Mouse (Mus musculus): ENCODE results near the gene Dlx4. TPM values are rescaled to one million over a fixed set of nuclear protein-coding genes. Genes with fewer than 3 reads are reported as not detected.

Dlx4 gene
- polyA plus RNA-seq, 1 experiment from 2014 or later = not detected

DNA sequence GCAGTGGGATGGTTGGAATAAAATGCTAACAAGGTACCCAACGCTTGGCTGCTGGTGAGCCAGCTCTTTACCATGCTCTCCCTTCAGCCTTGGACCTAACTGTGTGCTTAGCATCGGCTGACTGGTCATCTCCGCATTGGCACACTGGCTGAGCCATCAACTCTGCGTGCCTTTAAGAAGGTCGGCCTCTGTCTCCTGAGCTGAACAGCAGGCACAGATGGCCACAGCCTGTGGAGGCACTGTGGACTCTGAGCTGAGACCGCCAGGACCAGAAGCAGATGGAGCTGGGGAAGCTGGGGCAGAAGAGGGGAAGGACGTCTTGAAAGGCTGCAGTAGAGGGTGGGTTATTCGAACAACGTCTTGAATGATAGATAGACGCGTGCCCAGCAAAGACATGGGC lies 17.7 kb downstream of the Dlx4 start:
- Histone ChIP-seq H3K4me2 (no peak overlapping the region), H3K9me3 (ENCODE audit: control insufficient read depth, low read length) (no peaks in the 10 kb centered on the region), H3K27me3 (ENCODE audit: control insufficient read depth, insufficient read depth, low read length) (peaks cover 30% of the 10 kb centered on the region), H3K9ac (ENCODE audit: low read length) (no peak overlapping the region), H3K36me3 (ENCODE audit: control insufficient read depth, insufficient read depth, low read length) (no peaks in the 10 kb centered on the region), H3K4me3 (ENCODE audit: low read depth, low read length) (no peak overlapping the region), H3K27ac (ENCODE audit: low read depth, low read length) (no peak overlapping the region), H3K4me1 (ENCODE audit: control insufficient read depth, insufficient read depth, low read length) (peaks cover 8% of the 10 kb centered on the region; the same call in 1 of the 2 replicates)
- 75% methylated on average over 11 of the region's 11 CpGs for WGBS
- ATAC-seq (ENCODE audit: low FRiP score) (no peak), DNase-seq (ENCODE audit: low spot score, missing footprints) (peak; percentile 82)

DNA sequence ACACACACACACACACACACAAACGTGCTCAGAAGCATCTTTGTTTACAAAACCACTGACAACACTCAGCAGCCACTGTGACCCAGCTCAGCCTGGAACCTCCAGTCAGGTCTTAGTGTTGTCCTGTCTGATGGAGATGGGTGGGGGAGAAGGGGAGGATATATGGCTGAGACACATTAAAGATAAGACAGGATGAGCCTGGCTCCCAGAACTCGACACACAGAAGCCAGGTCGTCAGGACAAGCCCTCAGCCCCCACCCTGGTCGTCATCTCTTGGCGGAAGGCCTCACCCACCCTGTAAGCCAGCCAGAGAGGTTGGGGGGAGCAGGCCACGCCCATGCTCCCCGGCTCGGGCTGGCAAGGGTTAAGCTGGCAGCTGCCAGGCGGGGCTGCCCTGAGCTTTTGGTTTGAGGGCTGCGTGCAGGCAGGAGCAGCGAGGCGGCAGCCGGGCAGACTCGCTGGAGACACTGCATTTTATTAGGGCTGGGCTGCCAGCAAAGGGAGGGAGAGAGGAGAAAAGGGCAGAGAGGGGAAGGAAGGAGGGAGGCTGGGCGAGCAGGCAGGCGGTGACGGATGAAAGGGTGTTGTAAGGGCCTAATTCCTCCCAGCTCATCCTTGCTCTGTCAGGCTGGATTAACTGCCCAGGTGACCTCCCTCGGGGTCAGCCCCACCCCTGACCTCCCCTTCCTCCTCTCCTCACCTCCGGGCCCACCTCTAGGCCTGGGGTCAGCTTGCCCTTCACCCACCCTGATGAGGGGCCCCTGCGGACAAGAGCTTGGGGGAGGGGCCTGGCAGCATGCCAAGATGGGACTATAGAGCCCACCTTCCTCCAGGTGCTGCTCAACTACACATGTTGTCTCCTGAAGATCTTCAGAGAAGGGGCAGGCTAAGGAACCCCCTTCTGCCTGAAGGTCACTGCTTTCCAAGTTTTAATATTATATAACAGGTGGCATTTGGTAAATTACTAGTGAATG lies 19.5 kb downstream of the Dlx4 start:
- 1% methylated on average over 17 of the region's 20 CpGs for WGBS
- H3K27ac ChIP-seq (ENCODE audit: low read depth, low read length) = no peak overlapping the region

DNA sequence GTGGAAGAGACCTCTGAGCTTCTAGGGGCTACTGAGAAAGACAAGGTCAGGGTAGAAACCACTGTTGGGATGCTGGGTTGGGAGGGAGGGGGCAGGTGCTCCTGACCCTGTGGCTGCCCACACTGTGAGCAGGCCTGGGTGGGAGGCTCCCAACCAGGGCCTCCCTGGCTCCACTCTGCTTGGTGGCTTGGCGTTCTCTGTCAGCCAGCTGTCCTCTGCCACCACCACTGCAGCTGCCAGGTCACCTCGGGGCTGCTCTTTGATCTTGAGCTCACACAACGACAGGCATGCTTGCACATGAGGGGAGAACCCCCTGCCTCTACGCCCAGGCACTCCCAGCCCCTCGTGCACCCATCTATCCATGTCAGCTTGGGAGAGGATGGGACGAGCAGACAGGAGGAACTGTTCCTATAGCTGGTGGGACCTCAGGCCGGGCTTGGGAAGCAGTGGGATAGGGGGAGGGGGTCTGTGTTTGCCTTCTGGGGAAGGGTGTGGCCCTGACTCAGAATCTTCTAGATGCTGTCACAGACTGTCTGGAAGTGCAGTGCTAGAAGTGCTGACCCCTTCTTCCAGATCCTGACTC lies 20.6 kb downstream of the Dlx4 start:
- Histone ChIP-seq H3K27me3 (ENCODE audit: control insufficient read depth, insufficient read depth, low read length) (peaks cover 59% of the 10 kb centered on the region), H3K4me1 (ENCODE audit: control insufficient read depth, insufficient read depth, low read length) (peaks cover 11% of the 10 kb centered on the region)
- WGBS = 25% methylated on average over 7 of the region's 7 CpGs

More for the DNA sequence above, 19.5 kb downstream of the Dlx4 start:
- peak overlapping the region; percentile 16; the same call in 1 of the 2 replicates for H3K9ac ChIP-seq (ENCODE audit: low read length)
- DNase-seq (ENCODE audit: low spot score, missing footprints) (peak; percentile 92), ATAC-seq (ENCODE audit: low FRiP score) (peak; percentile 54; the same call in 1 of the 2 replicates)
- peak overlapping the region; percentile 30 for H3K4me2 ChIP-seq
- no peak overlapping the region for H3K4me3 ChIP-seq (ENCODE audit: low read depth, low read length)
- H3K4me1 ChIP-seq (ENCODE audit: control insufficient read depth, insufficient read depth, low read length) = peaks cover 8% of the 10 kb centered on the region
- H3K36me3 ChIP-seq (ENCODE audit: control insufficient read depth, insufficient read depth, low read length) = no peaks in the 10 kb centered on the region
- H3K27me3 ChIP-seq (ENCODE audit: control insufficient read depth, insufficient read depth, low read length) = peaks cover 48% of the 10 kb centered on the region
- H3K9me3 ChIP-seq (ENCODE audit: control insufficient read depth, low read length) = no peaks in the 10 kb centered on the region

DNA sequence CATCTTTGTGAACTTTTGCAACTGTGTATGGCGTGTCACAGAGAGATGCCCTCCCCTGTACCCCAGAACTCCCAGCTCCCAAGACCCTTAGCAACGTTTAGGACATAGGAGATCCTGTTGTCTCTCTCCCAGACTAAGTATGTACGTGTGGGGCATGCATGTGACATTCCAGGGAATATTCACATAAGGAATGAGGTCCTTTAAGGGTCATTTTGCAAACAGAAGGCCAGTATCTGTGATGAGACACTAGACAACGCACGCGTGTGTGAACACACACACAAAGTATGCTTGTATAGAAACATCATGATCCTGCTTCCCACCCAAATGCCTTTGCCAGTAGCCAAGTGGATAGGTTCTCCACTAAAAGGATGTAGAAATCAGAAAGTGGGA lies 24.0 kb downstream of the Dlx4 start:
- Histone ChIP-seq H3K9me3 (ENCODE audit: control insufficient read depth, low read length) (no peaks in the 10 kb centered on the region), H3K27me3 (ENCODE audit: control insufficient read depth, insufficient read depth, low read length) (peaks cover 82% of the 10 kb centered on the region), H3K9ac (ENCODE audit: low read length) (no peak overlapping the region), H3K27ac (ENCODE audit: low read depth, low read length) (no peak overlapping the region), H3K4me3 (ENCODE audit: low read depth, low read length) (no peak overlapping the region), H3K36me3 (ENCODE audit: control insufficient read depth, insufficient read depth, low read length) (no peaks in the 10 kb centered on the region), H3K4me2 (no peak overlapping the region), H3K4me1 (ENCODE audit: control insufficient read depth, insufficient read depth, low read length) (peaks cover 19% of the 10 kb centered on the region)
- 12% methylated on average over 6 of the region's 6 CpGs for WGBS
- ATAC-seq (ENCODE audit: low FRiP score) = no peak
- DNase-seq (ENCODE audit: low spot score, missing footprints) = peak; percentile 91

More for the DNA sequence above, 20.6 kb downstream of the Dlx4 start:
- Histone ChIP-seq H3K36me3 (ENCODE audit: control insufficient read depth, insufficient read depth, low read length) (no peaks in the 10 kb centered on the region), H3K4me2 (no peak overlapping the region), H3K9ac (ENCODE audit: low read length) (no peak overlapping the region), H3K9me3 (ENCODE audit: control insufficient read depth, low read length) (no peaks in the 10 kb centered on the region), H3K27ac (ENCODE audit: low read depth, low read length) (no peak overlapping the region), H3K4me3 (ENCODE audit: low read depth, low read length) (no peak overlapping the region)
- peak; percentile 89 for DNase-seq (ENCODE audit: low spot score, missing footprints)
- 0 out of 2 replicates have a peak, but pooled peaks have one; percentile 30 for ATAC-seq (ENCODE audit: low FRiP score)

DNA sequence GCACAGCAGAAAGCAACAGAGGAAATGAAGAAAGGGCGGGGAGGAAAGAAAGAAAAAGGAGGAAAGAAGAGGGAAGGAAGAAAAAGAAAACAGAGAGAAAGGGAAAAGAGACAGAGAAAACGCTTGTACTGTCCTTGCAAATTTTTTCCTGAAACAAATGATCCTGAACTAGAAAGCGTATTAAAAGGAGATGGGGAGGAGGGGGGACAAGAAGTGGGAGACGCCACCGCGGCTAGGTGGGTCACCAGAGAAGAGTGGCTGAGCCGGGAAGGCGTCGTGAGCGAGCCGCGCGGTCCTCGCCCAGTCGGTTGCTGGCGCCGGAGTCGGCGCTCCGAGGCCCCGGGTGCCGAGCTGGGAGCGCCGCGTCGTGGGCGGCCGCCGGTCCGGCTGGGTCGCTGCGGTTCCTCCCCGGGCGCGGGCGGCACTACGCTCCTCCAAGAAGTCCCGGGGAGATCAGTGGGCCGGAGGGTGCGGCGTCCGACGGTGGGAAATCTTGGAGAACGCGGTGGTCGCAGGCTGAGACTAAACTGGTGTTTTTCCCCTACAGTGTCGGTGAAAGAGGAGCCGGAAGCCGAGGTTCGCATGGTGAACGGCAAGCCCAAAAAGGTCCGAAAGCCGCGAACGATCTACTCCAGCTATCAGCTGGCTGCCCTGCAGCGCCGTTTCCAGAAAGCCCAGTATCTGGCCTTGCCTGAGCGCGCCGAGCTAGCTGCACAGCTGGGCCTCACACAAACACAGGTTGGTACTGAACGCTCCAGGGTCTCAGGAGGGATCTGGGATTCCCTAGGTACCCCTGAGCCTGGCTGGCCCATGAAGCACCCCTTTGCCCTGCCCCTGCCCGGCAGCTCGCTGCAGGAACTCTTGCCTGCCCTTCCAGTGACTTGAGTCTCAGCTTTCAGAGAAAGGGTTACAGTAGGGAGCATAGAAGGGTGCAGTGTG lies 24.6 kb downstream of the Dlx4 start:
- Histone ChIP-seq H3K4me2 (peak overlapping the region; percentile 34), H3K27ac (ENCODE audit: low read depth, low read length) (no peak overlapping the region), H3K36me3 (ENCODE audit: control insufficient read depth, insufficient read depth, low read length) (no peaks in the 10 kb centered on the region), H3K4me1 (ENCODE audit: control insufficient read depth, insufficient read depth, low read length) (peaks cover 14% of the 10 kb centered on the region), H3K9ac (ENCODE audit: low read length) (no peak overlapping the region), H3K4me3 (ENCODE audit: low read depth, low read length) (peak overlapping the region; percentile 18), H3K27me3 (ENCODE audit: control insufficient read depth, insufficient read depth, low read length) (peaks cover 82% of the 10 kb centered on the region), H3K9me3 (ENCODE audit: control insufficient read depth, low read length) (no peaks in the 10 kb centered on the region)
- ATAC-seq (ENCODE audit: low FRiP score) (no peak), DNase-seq (ENCODE audit: low spot score, missing footprints) (peak; percentile 93)
- WGBS = under 1% methylated on average over 56 of the region's 63 CpGs

DNA sequence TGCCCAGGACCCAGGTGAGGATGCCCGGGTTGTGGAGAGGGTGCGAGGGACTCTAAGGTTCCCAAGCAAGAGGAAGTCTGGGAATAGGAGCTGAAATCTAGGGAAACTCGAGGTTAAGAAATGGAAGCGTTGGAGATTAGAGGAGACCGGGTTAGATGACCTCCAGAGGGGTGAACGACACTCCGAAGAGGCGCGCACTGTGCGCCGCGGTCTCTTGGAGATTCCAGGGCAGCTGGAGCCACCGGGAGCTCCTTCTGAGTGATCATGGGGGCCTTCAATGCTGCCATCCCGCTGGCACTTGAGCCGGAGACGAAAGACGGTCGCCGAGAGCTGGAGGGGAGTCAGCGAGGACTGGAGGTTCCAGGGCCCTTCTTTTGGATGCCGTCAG lies 25.4 kb downstream of the Dlx4 start:
- H3K36me3 ChIP-seq (ENCODE audit: control insufficient read depth, insufficient read depth, low read length) = no peaks in the 10 kb centered on the region
- no peaks in the 10 kb centered on the region for H3K9me3 ChIP-seq (ENCODE audit: control insufficient read depth, low read length)
- peaks cover 12% of the 10 kb centered on the region for H3K4me1 ChIP-seq (ENCODE audit: control insufficient read depth, insufficient read depth, low read length)
- peak overlapping the region; percentile 36 for H3K4me3 ChIP-seq (ENCODE audit: low read depth, low read length)
- H3K27ac ChIP-seq (ENCODE audit: low read depth, low read length) = no peak overlapping the region
- ATAC-seq (ENCODE audit: low FRiP score) (no peak), DNase-seq (ENCODE audit: low spot score, missing footprints) (no peak)
- peak overlapping the region; percentile 67 for H3K4me2 ChIP-seq
- no peak overlapping the region for H3K9ac ChIP-seq (ENCODE audit: low read length)
- under 1% methylated on average over 21 of the region's 21 CpGs for WGBS
- H3K27me3 ChIP-seq (ENCODE audit: control insufficient read depth, insufficient read depth, low read length) = peaks cover 81% of the 10 kb centered on the region

DNA sequence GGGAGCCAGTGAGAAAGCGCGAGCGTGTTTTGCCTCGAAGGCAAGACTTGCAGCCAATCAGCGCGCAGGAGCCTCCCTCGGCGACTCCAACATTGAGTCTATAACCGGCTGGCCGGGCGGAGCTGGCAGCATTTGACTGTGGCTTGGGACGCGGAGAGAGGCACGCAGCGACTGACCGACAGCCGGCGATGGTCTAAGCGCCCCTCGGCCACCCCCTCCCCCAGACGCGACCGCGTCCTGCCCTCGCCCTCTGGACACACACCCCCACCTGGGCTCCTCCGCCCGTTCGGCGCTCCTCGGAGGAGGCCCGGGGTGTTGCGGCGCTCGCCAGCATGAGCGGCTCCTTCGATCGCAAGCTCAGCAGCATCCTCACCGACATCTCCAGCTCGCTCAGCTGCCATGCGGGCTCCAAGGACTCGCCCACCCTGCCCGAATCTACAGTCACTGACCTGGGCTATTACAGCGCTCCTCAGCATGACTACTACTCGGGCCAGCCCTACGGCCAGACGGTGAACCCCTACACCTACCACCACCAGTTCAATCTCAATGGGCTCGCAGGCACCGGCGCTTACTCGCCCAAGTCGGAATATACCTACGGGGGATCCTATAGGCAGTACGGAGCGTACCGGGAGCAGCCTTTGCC lies 26.0 kb downstream of the Dlx4 start, which contains the start of gene Dlx3:
Gene Dlx3 (plus strand): TSS at position 130 of the 643 bp plus-strand sequence.
- Histone ChIP-seq H3K4me1 (ENCODE audit: control insufficient read depth, insufficient read depth, low read length) (peaks cover 12% of the 10 kb centered on the region), H3K36me3 (ENCODE audit: control insufficient read depth, insufficient read depth, low read length) (no peaks in the 10 kb centered on the region), H3K9me3 (ENCODE audit: control insufficient read depth, low read length) (no peaks in the 10 kb centered on the region), H3K4me3 (ENCODE audit: low read depth, low read length) (peak within 1 kb of the TSS; percentile 36), H3K4me2 (peak within 1 kb of the TSS; percentile 67), H3K9ac (ENCODE audit: low read length) (peak within 1 kb of the TSS; percentile 40; the same call in 1 of the 2 replicates), H3K27ac (ENCODE audit: low read depth, low read length) (no peak within 1 kb of the TSS), H3K27me3 (ENCODE audit: control insufficient read depth, insufficient read depth, low read length) (peaks cover 76% of the 10 kb centered on the region)
- under 1% methylated on average over 55 of the region's 55 CpGs for WGBS
- ATAC-seq (ENCODE audit: low FRiP score) = peak; percentile 54
- peak; percentile 96 for DNase-seq (ENCODE audit: low spot score, missing footprints)

DNA sequence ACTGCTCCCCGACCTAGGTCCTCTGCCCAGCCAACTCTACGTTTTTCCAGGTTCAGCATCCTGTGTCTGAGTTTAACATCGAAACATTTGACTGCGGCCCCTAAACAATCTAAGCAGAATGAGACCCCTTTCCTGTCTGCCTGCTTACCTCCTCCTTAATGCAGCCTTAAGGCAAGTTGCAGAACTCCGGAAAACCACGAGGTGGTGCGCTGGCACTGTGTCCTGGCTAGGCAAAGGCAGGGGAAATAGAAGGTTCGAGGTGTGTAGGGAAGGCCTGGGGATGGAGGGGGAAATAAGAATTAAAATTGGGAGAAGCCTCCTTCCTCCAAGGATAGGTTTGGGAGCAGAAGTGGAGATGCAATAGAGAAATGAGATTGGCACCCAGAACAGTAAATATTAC lies 27.6 kb downstream of the Dlx4 start:
- no peaks in the 10 kb centered on the region for H3K9me3 ChIP-seq (ENCODE audit: control insufficient read depth, low read length)
- peaks cover 60% of the 10 kb centered on the region for H3K27me3 ChIP-seq (ENCODE audit: control insufficient read depth, insufficient read depth, low read length)
- no peak overlapping the region for H3K27ac ChIP-seq (ENCODE audit: low read depth, low read length)
- no peak overlapping the region for H3K4me2 ChIP-seq
- 3% methylated on average over 8 of the region's 8 CpGs for WGBS
- H3K4me1 ChIP-seq (ENCODE audit: control insufficient read depth, insufficient read depth, low read length) = peaks cover 12% of the 10 kb centered on the region
- no peak overlapping the region for H3K4me3 ChIP-seq (ENCODE audit: low read depth, low read length)
- H3K9ac ChIP-seq (ENCODE audit: low read length) = no peak overlapping the region
- DNase-seq (ENCODE audit: low spot score, missing footprints) = peak; percentile 94
- 0 out of 2 replicates have a peak, but pooled peaks have one; percentile 28 for ATAC-seq (ENCODE audit: low FRiP score)
- H3K36me3 ChIP-seq (ENCODE audit: control insufficient read depth, insufficient read depth, low read length) = no peaks in the 10 kb centered on the region
